Mouse (Mus musculus) ZHBTc4 (cell line): ENCODE data around the gene Entpd1.

Experiments
- DNase-seq: peaks from one replicate; pipeline ENCODE4 v3.0.0-alpha.2; 2011; ENCODE audit warnings: low read depth, low spot score

Gene Entpd1

GRCm38 (mm10) chr19:40628950-40629349, 16.8 kb downstream of the Entpd1 start:
- DNase-seq = no peak

- no peak for DNase-seq
These were observed 17.9 kb downstream of the Entpd1 start for GRCm38 (mm10) chr19:40630096-40630495.

GRCm38 (mm10) chr19:40630606-40631005, 18.4 kb downstream of the Entpd1 start:
- no peak for DNase-seq

- DNase-seq = no peak
These were observed 20.0 kb downstream of the Entpd1 start for GRCm38 (mm10) chr19:40632193-40632592.

GRCm38 (mm10) chr19:40632668-40633067, 20.5 kb downstream of the Entpd1 start:
- DNase-seq = no peak

- DNase-seq = peak; percentile 28
These were observed 21.0 kb downstream of the Entpd1 start for GRCm38 (mm10) chr19:40633144-40633543.

GRCm38 (mm10) chr19:40637091-40637490, 24.9 kb downstream of the Entpd1 start:
- DNase-seq = peak; percentile 44

- no peak for DNase-seq
These were observed 25.4 kb downstream of the Entpd1 start for GRCm38 (mm10) chr19:40637601-40638000.

DNA sequence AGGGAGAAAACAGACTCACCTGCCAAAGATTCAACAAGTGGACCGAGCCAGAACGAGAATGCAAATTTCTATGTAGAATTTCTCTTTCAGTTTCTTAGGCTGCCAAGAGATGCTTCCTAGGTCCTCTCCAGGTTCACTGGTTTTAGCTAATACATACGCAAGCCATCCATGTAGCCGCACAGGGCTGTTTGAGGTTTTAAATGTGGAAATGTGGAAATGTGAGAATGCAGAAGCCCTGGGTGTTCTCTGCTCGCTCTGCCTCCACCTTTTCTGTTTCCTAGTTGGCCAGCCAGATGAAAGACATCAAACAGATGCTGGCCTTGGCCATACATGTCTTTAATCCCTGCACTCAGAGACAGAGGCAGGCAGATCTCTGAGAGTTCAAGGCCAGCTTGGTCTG, 26.4 kb downstream of the Entpd1 start:
- DNase-seq = no peak

DNA sequence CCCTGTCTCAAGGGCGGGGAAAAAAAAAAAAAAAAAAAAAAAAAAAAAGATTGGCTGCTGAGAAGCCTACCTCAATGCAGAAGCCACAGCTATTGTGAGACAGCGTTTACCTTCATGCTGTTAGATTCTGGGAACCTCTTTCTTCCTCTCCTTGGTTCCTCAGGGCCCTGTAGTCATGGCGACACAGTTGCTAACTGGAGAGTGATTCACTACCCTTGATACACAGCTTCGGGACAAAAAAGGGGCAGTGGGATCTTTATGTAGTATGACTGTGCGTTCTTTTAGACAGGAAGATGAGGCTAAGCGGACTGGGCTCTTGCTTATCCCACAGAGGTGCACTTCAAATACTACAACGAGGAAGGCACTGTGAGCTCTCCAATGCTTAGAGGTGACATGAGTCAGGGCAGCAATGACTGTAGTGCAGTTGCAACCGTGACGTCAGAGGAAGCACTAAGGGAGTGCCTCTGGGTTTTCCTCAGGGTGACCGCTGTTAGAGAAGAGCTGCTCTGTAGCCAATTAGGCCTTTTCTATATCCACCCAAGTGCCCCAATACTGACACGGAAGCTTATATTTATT, 27.7 kb downstream of the Entpd1 start:
- peak; percentile 45 for DNase-seq

GRCm38 (mm10) chr19:40640799-40641198, 28.6 kb downstream of the Entpd1 start:
- no peak for DNase-seq

DNA sequence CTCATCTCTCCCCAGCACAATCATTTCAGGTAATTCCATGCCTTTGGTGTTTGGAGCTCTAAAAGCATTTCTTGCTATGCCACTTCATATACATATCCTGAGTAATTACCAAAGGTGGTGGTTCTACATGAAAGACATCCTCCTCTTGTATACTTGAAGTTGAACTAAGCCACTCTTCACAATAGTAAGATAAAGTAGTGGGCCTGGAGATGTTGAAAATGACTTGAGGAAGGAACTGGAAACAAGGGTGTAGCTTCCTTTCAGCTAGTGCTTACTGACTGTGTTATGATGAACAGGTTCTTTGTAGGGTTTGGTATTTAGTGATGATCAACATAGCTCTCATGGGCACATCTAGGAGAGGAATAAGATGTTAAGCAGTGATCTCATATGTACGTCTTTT, 31.7 kb downstream of the Entpd1 start:
- DNase-seq = no peak

DNA sequence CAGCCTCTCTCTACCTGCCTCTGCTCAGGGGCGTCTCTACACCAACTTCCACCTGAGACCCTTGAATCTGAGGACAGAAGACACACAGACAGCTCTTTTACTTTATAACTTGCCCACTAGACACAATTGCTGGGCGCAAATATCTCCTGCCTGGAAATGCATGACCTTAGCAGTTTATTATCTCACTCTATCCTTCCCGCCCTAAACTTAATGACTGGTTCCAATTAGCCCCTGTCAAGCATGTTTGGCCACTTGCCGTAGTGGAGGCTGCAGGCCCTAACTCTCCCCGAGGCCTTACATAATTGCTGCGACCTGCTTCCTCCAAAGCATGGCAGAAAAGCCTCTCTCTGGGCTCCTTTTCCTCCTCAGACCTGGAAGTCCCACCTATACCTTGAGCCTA, 34.2 kb downstream of the Entpd1 start:
- no peak for DNase-seq

GRCm38 (mm10) chr19:40647319-40648158, 35.4 kb downstream of the Entpd1 start:
- no peak for DNase-seq

GRCm38 (mm10) chr19:40650090-40650489, 37.9 kb downstream of the Entpd1 start:
- no peak for DNase-seq

DNA sequence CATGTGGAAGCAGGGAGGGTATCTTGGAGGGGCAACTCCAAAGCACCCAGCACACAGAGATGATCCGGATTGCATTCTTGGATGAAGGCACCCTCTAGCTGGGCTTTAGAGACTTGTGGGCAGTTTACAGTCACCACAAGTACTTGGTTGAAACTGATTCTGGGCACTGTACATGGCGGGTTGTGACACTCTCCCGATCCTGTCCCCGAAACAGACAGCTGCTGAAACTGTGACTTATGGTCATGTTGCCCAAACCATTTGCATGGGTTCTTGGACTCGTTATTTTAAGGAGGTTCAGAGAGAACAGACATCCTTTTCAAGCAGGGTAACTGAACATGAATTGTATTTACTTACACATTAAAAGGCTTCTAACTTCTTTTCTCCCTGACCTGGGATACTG, 44.0 kb downstream of the Entpd1 start:
- no peak for DNase-seq

GRCm38 (mm10) chr19:40658281-40658680, 46.1 kb downstream of the Entpd1 start:
- no peak for DNase-seq

DNA sequence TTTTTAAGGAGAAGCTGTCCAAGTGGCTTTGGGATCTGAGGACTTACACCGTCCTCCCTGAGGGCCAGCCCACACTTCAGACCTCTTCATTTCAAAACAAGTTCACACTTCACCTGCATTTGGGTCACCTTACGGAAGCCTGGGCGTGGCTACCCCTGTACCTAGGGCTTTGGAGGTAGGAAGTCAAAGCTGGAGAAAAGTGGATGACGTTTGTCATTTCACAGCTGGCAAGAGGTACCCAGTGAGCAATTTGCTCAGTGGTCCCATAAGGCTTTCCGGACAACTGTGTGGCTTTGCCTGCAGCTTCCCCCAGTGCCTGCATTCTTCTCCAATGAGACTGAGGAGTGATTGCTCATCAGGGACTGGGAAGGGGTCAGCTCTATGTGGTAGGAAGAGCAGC, 46.8 kb downstream of the Entpd1 start:
- DNase-seq = no peak

- DNase-seq = peak; percentile 28
These were observed 47.7 kb downstream of the Entpd1 start for GRCm38 (mm10) chr19:40659651-40660478.

GRCm38 (mm10) chr19:40660510-40660909, 48.3 kb downstream of the Entpd1 start:
- no peak for DNase-seq

- DNase-seq = no peak
These were observed 48.9 kb downstream of the Entpd1 start for GRCm38 (mm10) chr19:40661108-40661507.

DNA sequence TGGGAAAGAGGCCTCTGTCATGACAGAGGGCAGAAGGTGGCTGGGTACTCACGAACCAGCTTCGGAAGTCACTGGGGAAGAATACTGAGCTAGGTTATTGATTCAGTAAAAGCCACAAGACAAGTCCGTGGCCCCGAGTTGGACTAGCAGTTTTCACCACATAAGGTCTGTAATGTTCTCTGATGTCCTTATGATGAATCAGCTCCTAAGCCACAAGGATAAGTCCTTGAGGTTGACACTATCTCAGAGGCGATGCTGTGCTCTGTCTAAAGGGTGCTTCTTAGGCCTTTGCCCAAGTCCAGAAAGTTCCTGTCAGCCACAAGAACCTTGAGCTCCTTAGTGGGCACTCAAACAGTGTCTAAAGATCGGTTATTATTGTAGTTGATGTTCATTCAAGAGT, 49.7 kb downstream of the Entpd1 start:
- DNase-seq = no peak
